In genomic region chr1:190106060-190106459, GRCm38 (mm10) we compare ENCODE assay signal across 22 mouse cellular contexts.
DNase-seq lines count a peak whose midpoint lies in the region; ATAC-seq and TF ChIP-seq lines count a peak whose summit lies in the region.
"Had no signal": no experiment of that assay in that cellular context is flagged by ENCODE, and none has a peak within 500 bp of the region (broad histone marks: within the 10 kb centered on the region; RNA-seq: fewer than 3 reads in every experiment).

No protein-coding gene starts in this region.

- ATAC-seq in heart, embryonic 13.5 days (ENCODE audit: extremely low read depth, insufficient number of reproducible peaks, low FRiP score, low TSS enrichment): no peak
- ATAC-seq in intestine, embryonic 15.5 days: peak; percentile 23; the same call in 1 of the 2 replicates
- no peak for ATAC-seq in intestine, postnatal 0 days
- no peak for ATAC-seq in liver, embryonic 13.5 days (ENCODE audit: low read depth)
- no peak for ATAC-seq in liver, postnatal 0 days
- ATAC-seq: forebrain, embryonic 16.5 days; midbrain, embryonic 15.5 days; Patski had no signal

- no peak for TF ChIP-seq CTCF in intestine, postnatal 0 days (IDR thresholded peaks at IDR 0.05; ENCODE audit: low read depth)
- TF ChIP-seq CTCF in liver, postnatal 0 days (IDR thresholded peaks at IDR 0.05; ENCODE audit: low read depth): no peak

- no peak overlapping the region for H3K4me3 ChIP-seq in heart, embryonic 13.5 days
- H3K4me3 ChIP-seq in intestine, embryonic 15.5 days (replicated peaks): no peak overlapping the region
- no peak overlapping the region for H3K4me3 ChIP-seq in intestine, postnatal 0 days (ENCODE audit: low read depth, low read length)
- H3K4me3 ChIP-seq in liver, embryonic 13.5 days (replicated peaks): no peak overlapping the region
- H3K4me3 ChIP-seq in liver, postnatal 0 days (ENCODE audit: low read depth, low read length): no peak overlapping the region
- H3K4me3 ChIP-seq: forebrain, embryonic 10.5 days; hindbrain, embryonic 13.5 days; layer of hippocampus, adult 2 months; midbrain, embryonic 15.5 days; myocyte had no signal

- H3K4me2 ChIP-seq in heart, embryonic 13.5 days: no peak overlapping the region
- H3K4me2 ChIP-seq in intestine, embryonic 15.5 days (replicated peaks): no peak overlapping the region
- H3K4me2 ChIP-seq in intestine, postnatal 0 days (replicated peaks; ENCODE audit: low read depth): no peak overlapping the region
- H3K4me2 ChIP-seq in liver, embryonic 13.5 days: no peak overlapping the region
- H3K4me2 ChIP-seq in liver, postnatal 0 days (ENCODE audit: low read depth, low read length): no peak overlapping the region
- H3K4me2 ChIP-seq: hindbrain, embryonic 13.5 days; midbrain, embryonic 15.5 days had no signal

- 62% methylated on average over 5 of the region's 5 CpGs for WGBS in heart, embryonic 13.5 days
- WGBS in intestine, embryonic 15.5 days: 76% methylated on average over 5 of the region's 5 CpGs
- WGBS in intestine, postnatal 0 days: 70% methylated on average over 5 of the region's 5 CpGs
- WGBS in liver, embryonic 13.5 days (ENCODE audit: insufficient replicate concordance): 60% methylated on average over 5 of the region's 5 CpGs
- 63% methylated on average over 5 of the region's 5 CpGs for WGBS in liver, postnatal 0 days (ENCODE audit: insufficient replicate concordance)

- no peak for DNase-seq in heart, adult 18-20 months
- DNase-seq in liver, embryonic 13.5 days: no peak
- no peak for DNase-seq in liver, postnatal 0 days
- no peak for DNase-seq in natural killer cell, adult 2 months (ENCODE audit: low spot score in 2 of 2)
- DNase-seq: adrenal gland, postnatal 36 days; B cell, adult 2 months; cerebellum, adult 9-11 months; gastrocnemius, postnatal 14 days; kidney, postnatal 25 days; lung, postnatal 4 days; thymus, postnatal 14 days had no signal

- H3K9ac ChIP-seq in heart, embryonic 13.5 days: no peak overlapping the region
- no peak overlapping the region for H3K9ac ChIP-seq in intestine, embryonic 15.5 days
- H3K9ac ChIP-seq in intestine, postnatal 0 days (ENCODE audit: low read depth, low read length): no peak overlapping the region
- H3K9ac ChIP-seq in liver, embryonic 13.5 days: no peak overlapping the region
- no peak overlapping the region for H3K9ac ChIP-seq in liver, postnatal 0 days (replicated peaks)
- H3K9ac ChIP-seq: hindbrain, embryonic 13.5 days; midbrain, embryonic 15.5 days had no signal

- peak overlapping the region; percentile 81 for H3K27ac ChIP-seq in heart, embryonic 13.5 days (replicated peaks)
- H3K27ac ChIP-seq in intestine, embryonic 15.5 days: no peak overlapping the region
- no peak overlapping the region for H3K27ac ChIP-seq in intestine, postnatal 0 days (ENCODE audit: low read depth, low read length)
- H3K27ac ChIP-seq in liver, embryonic 13.5 days: peak overlapping the region; percentile 73
- H3K27ac ChIP-seq in liver, postnatal 0 days (ENCODE audit: low read depth): peak overlapping the region; percentile 87
- H3K27ac ChIP-seq: forebrain, embryonic 10.5 days; hindbrain, embryonic 13.5 days; layer of hippocampus, adult 2 months; midbrain, embryonic 15.5 days had no signal

- no peak for TF ChIP-seq EP300 in liver, postnatal 0 days (IDR thresholded peaks at IDR 0.05; ENCODE audit: low read depth)

- H3K9me3 ChIP-seq in heart, embryonic 13.5 days: peaks cover 11% of the 10 kb centered on the region; the same call in 1 of the 2 replicates
- 0 out of 2 replicates have a peak, but pooled peaks cover 4% of the 10 kb centered on the region for H3K9me3 ChIP-seq in intestine, embryonic 15.5 days
- no peaks in the 10 kb centered on the region for H3K9me3 ChIP-seq in intestine, postnatal 0 days (ENCODE audit: control insufficient read depth)
- H3K9me3 ChIP-seq in liver, embryonic 13.5 days (replicated peaks): no peaks in the 10 kb centered on the region; the same call in 1 of the 2 replicates
- H3K9me3 ChIP-seq in liver, postnatal 0 days (ENCODE audit: low read length): peaks cover 4% of the 10 kb centered on the region; the same call in 1 of the 2 replicates
- H3K9me3 ChIP-seq: midbrain, embryonic 15.5 days had no signal

- H3K27me3 ChIP-seq in heart, embryonic 13.5 days (replicated peaks): no peaks in the 10 kb centered on the region
- H3K27me3 ChIP-seq in intestine, embryonic 15.5 days (replicated peaks): no peaks in the 10 kb centered on the region
- H3K27me3 ChIP-seq in intestine, postnatal 0 days (replicated peaks; ENCODE audit: control insufficient read depth, insufficient read depth, low read length): no peaks in the 10 kb centered on the region
- H3K27me3 ChIP-seq in liver, embryonic 13.5 days: no peaks in the 10 kb centered on the region
- no peaks in the 10 kb centered on the region for H3K27me3 ChIP-seq in liver, postnatal 0 days (ENCODE audit: insufficient read depth, low read length)
- H3K27me3 ChIP-seq: hindbrain, embryonic 13.5 days; midbrain, embryonic 15.5 days had no signal

- H3K4me1 ChIP-seq in heart, embryonic 13.5 days: peaks cover 17% of the 10 kb centered on the region
- H3K4me1 ChIP-seq in intestine, embryonic 15.5 days (replicated peaks): no peaks in the 10 kb centered on the region
- no peaks in the 10 kb centered on the region for H3K4me1 ChIP-seq in intestine, postnatal 0 days (replicated peaks; ENCODE audit: control insufficient read depth, insufficient read depth, low read length)
- no peaks in the 10 kb centered on the region for H3K4me1 ChIP-seq in liver, embryonic 13.5 days (replicated peaks)
- peaks cover 3% of the 10 kb centered on the region; the same call in 1 of the 2 replicates for H3K4me1 ChIP-seq in liver, postnatal 0 days (ENCODE audit: insufficient read depth)
- H3K4me1 ChIP-seq: hindbrain, embryonic 13.5 days; midbrain, embryonic 15.5 days had no signal

- H3K36me3 ChIP-seq in heart, embryonic 13.5 days: no peaks in the 10 kb centered on the region
- no peaks in the 10 kb centered on the region for H3K36me3 ChIP-seq in intestine, embryonic 15.5 days
- no peaks in the 10 kb centered on the region for H3K36me3 ChIP-seq in intestine, postnatal 0 days (ENCODE audit: control insufficient read depth, insufficient read depth)
- H3K36me3 ChIP-seq in liver, embryonic 13.5 days: no peaks in the 10 kb centered on the region
- no peaks in the 10 kb centered on the region for H3K36me3 ChIP-seq in liver, postnatal 0 days (replicated peaks; ENCODE audit: insufficient read depth, low read length)
- H3K36me3 ChIP-seq: forebrain, embryonic 10.5 days; G1E; hindbrain, embryonic 13.5 days; midbrain, embryonic 15.5 days had no signal

Comparison
In these comparisons a context has a peak if more than half of its experiments do, and no peak if none do; other contexts are left out.
1. H3K27ac ChIP-seq: peak in heart, embryonic 13.5 days (single experiment), liver, embryonic 13.5 days (single experiment) and liver, postnatal 0 days (single experiment); none in intestine, embryonic 15.5 days (single experiment) and intestine, postnatal 0 days (single experiment).